In the genomic region with DNA sequence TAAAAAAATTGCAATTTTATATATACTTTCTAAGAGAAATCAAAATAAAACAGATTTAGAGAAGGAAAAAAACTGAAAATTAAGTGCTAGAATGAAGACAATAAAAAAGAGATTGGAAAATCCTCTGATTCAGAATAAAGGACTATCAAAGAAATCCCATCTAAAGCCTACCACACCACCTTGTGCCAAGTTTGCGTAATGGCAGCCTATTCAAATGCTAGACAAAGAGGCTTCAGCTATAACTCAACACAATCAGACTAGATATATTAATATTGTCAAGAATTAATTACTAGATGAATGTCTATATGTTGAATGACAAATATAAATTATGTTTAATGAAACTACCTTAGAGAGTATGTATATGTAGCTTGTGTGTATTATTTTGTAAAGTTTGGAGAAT, we compare ENCODE assay signal across 8 mouse cellular contexts.
DNase-seq lines count a peak whose midpoint lies in the region; ATAC-seq and TF ChIP-seq lines count a peak whose summit lies in the region.

No protein-coding gene starts in this region.

- in situ Hi-C loops in ES-E14 (cut with MboI; ENCODE audit: low sequenced_read_pairs in 2 of 2, unreplicated experiment in 2 of 2): no loop called here

- H3K4me3 ChIP-seq in hindbrain, embryonic 13.5 days: no peak overlapping the region
- H3K4me3 ChIP-seq in hindbrain, embryonic 12.5 days: no peak overlapping the region
- H3K4me3 ChIP-seq in ES-E14 (ENCODE audit: insufficient read depth in 1 of 2, low read depth in 1 of 2, low read length in 2 of 2, poor library complexity in 1 of 2, severe bottlenecking in 1 of 2): no peak overlapping the region

- no peak overlapping the region for H3K9ac ChIP-seq in hindbrain, embryonic 13.5 days
- no peak overlapping the region for H3K9ac ChIP-seq in hindbrain, embryonic 12.5 days
- H3K9ac ChIP-seq in ES-E14 (ENCODE audit: insufficient read depth, low read depth, low read length, poor library complexity, severe bottlenecking): no peak overlapping the region

- DNase-seq in ES-E14 (ENCODE audit: low read depth, low spot score) (no peak), MN1 (ENCODE audit: low spot score) (no peak)
- DNase-seq in cerebellum, postnatal 25 days: peak; percentile 25 to 59
- DNase-seq in left cerebral cortex, adult 18-20 months (ENCODE audit: low spot score in 2 of 2): peak; percentile 2 to 9
- no peak for DNase-seq in thymus, postnatal 4 days

- no peaks in the 10 kb centered on the region for H3K27me3 ChIP-seq in hindbrain, embryonic 13.5 days
- no peaks in the 10 kb centered on the region for H3K27me3 ChIP-seq in hindbrain, embryonic 12.5 days

- WGBS in hindbrain, embryonic 13.5 days: 57% methylated on average over 1 of the region's 1 CpGs
- 48% methylated on average over 1 of the region's 1 CpGs for WGBS in hindbrain, embryonic 12.5 days

- H3K36me3 ChIP-seq in hindbrain, embryonic 13.5 days: no peaks in the 10 kb centered on the region
- no peaks in the 10 kb centered on the region for H3K36me3 ChIP-seq in hindbrain, embryonic 12.5 days
- no peaks in the 10 kb centered on the region for H3K36me3 ChIP-seq in ES-E14 (ENCODE audit: control insufficient read depth, insufficient read depth, low read length, poor library complexity, severe bottlenecking)

- no peaks in the 10 kb centered on the region for H3K9me3 ChIP-seq in hindbrain, embryonic 13.5 days
- no peaks in the 10 kb centered on the region for H3K9me3 ChIP-seq in hindbrain, embryonic 12.5 days (replicated peaks)
- no peaks in the 10 kb centered on the region for H3K9me3 ChIP-seq in ES-E14 (ENCODE audit: control insufficient read depth, insufficient read depth, low read depth, low read length)

- no peak overlapping the region for H3K4me2 ChIP-seq in hindbrain, embryonic 13.5 days
- H3K4me2 ChIP-seq in hindbrain, embryonic 12.5 days (replicated peaks): no peak overlapping the region

- H3K27ac ChIP-seq in hindbrain, embryonic 13.5 days: no peak overlapping the region
- no peak overlapping the region for H3K27ac ChIP-seq in hindbrain, embryonic 12.5 days
- no peak overlapping the region for H3K27ac ChIP-seq in ES-E14 (ENCODE audit: insufficient read depth, low read depth, low read length, poor library complexity, severe bottlenecking)

- ATAC-seq in hindbrain, embryonic 13.5 days (ENCODE audit: low FRiP score): 0 out of 2 replicates have a peak, but pooled peaks have one; percentile 61
- no peak for ATAC-seq in hindbrain, embryonic 12.5 days (ENCODE audit: low FRiP score)
- no peak for ATAC-seq in inflammation-experienced regulatory T-cells, adult 6 months

- H3K4me1 ChIP-seq in hindbrain, embryonic 13.5 days (replicated peaks): no peaks in the 10 kb centered on the region
- H3K4me1 ChIP-seq in hindbrain, embryonic 12.5 days: no peaks in the 10 kb centered on the region
- no peaks in the 10 kb centered on the region for H3K4me1 ChIP-seq in ES-E14 (ENCODE audit: control insufficient read depth in 2 of 2, insufficient read depth in 2 of 2, low read length in 2 of 2, poor library complexity in 1 of 2)

TF ChIP-seq in ES-E14, 5 proteins besides CTCF, POLR2A, EP300 and RAD21:
- TF ChIP-seq ZNF384 (IDR thresholded peaks at IDR 0.05; ENCODE audit: low read depth, low read length): no peak
- TF ChIP-seq HCFC1 (IDR thresholded peaks at IDR 0.05; ENCODE audit: borderline replicate concordance, insufficient read depth, low read length): no peak
- no peak for TF ChIP-seq CHD2 (IDR thresholded peaks at IDR 0.05; ENCODE audit: low read depth, low read length)
- peak; percentile 22; the same call in 1 of the 2 replicates for TF ChIP-seq ZC3H11A (IDR thresholded peaks at IDR 0.05; ENCODE audit: borderline replicate concordance, low read depth, low read length)
- TF ChIP-seq MAFK (IDR thresholded peaks at IDR 0.05; ENCODE audit: insufficient read depth, low read depth, low read length): no peak
TF ChIP-seq in ES-E14: peak in this region for 1.

Comparison
In these comparisons a context has a peak if more than half of its experiments do, and no peak if none do; other contexts are left out.
1. DNase-seq: peak in cerebellum, postnatal 25 days (2 of 2) and left cerebral cortex, adult 18-20 months (2 of 2); none in ES-E14 (single experiment), MN1 (single experiment) and thymus, postnatal 4 days (single experiment).